Mouse (Mus musculus) forebrain, embryonic 11.5 days (tissue): ENCODE measurements around the gene Cox20. TPM values are rescaled to one million over a fixed set of nuclear protein-coding genes. Genes with fewer than 3 reads are reported as not detected.
"Not testable (repeated sequence)": the region's sequence is repeated elsewhere in the genome, so short reads cannot be mapped to it uniquely, and the experiment has no call there.

Experiments used
- ATAC-seq: fragments of 200-750 bp; cut with Nextera tagmentation; replicated peaks from 2 replicates; pipeline ENCODE4 v1.8.0; 2017; ENCODE audit warnings: moderate TSS enrichment; ENCODE audit not compliant: low FRiP score
- DNase-seq: peaks from one replicate; pipeline ENCODE4 v3.0.0-alpha.2; 2017; ENCODE audit warnings: low spot score
- H3K27ac ChIP-seq: fragments of 300-500 bp; sonication (generic); 2 replicates; pipeline ENCODE4 v1.5.1; 2014; ENCODE audit warnings: low read depth, low read length
- H3K27me3 ChIP-seq: fragments of 300-500 bp; sonication (generic); 2 replicates; pipeline ENCODE4 v1.6.1; 2014; ENCODE audit warnings: mild to moderate bottlenecking, low read length, mixed read lengths; ENCODE audit not compliant: control insufficient read depth, insufficient read depth
- H3K36me3 ChIP-seq: fragments of 300-500 bp; sonication (generic); 2 replicates; pipeline ENCODE4 v1.6.1; 2014; ENCODE audit warnings: mild to moderate bottlenecking, low read length, moderate library complexity, mixed read lengths; ENCODE audit not compliant: control insufficient read depth, insufficient read depth
- H3K4me1 ChIP-seq: fragments of 300-500 bp; sonication (generic); replicated peaks from 2 replicates; pipeline ENCODE4 v1.6.1; 2014; ENCODE audit warnings: low read length, mixed read lengths; ENCODE audit not compliant: control insufficient read depth, insufficient read depth
- H3K4me2 ChIP-seq: fragments of 300-500 bp; sonication (generic); 2 replicates; pipeline ENCODE4 v1.6.1; 2014; ENCODE audit warnings: low read depth, mild to moderate bottlenecking, low read length, moderate library complexity, mixed read lengths; ENCODE audit not compliant: severe bottlenecking
- H3K4me3 ChIP-seq: fragments of 300-500 bp; sonication (generic); 2 replicates; pipeline ENCODE4 v1.5.1; 2014; ENCODE audit warnings: low read depth, low read length
- H3K9ac ChIP-seq: fragments of 300-500 bp; sonication (generic); 2 replicates; pipeline ENCODE4 v1.6.1; 2014; ENCODE audit warnings: low read length
- H3K9me3 ChIP-seq: fragments of 300-500 bp; sonication (generic); 2 replicates; pipeline ENCODE4 v1.6.1; 2016; ENCODE audit warnings: low read length, mixed read lengths; ENCODE audit not compliant: control insufficient read depth
- WGBS: fragments of 180-500 bp; shearing (Covaris S2); extraction: QIAGEN DNeasy Blood & Tissue Kit; methylation state at CpG from one replicate; pipeline ENCODE4 v1.1.7; 2014; 5-methylcytosine and 5-hydroxymethylcytosine counted together
- polyA plus RNA-seq: library from polyadenylated mRNA; unstranded; fragments of >200 nt; fragmentation: Nextera tagmentation; extraction: Ambion mirVana; gene quantifications from 2 replicates; pipeline ENCODE4 v1.2.1, GENCODE M21; 2014

Cox20 gene
- polyA plus RNA-seq = 111 and 112 TPM in 2 replicates

GRCm38 (mm10) chr1:178318389-178319184 is at the start of gene Cox20:
Cox20 (plus strand) TSS chr1:178319130.
- Histone ChIP-seq H3K36me3 (peaks cover 8% of the 10 kb centered on the region; the same call in 1 of the 2 replicates), H3K4me3 (peak within 1 kb of the TSS; percentile 59), H3K9ac (peak within 1 kb of the TSS; percentile 98), H3K4me2 (peak within 1 kb of the TSS; percentile 66), H3K4me1 (peaks cover 13% of the 10 kb centered on the region), H3K27ac (peak within 1 kb of the TSS; percentile 99), H3K27me3 (no peaks in the 10 kb centered on the region), H3K9me3 (no peaks in the 10 kb centered on the region)
- peak; percentile 95 for ATAC-seq
- DNase-seq = peak; percentile 98
- WGBS = under 1% methylated on average over 80 of the region's 83 CpGs

- ATAC-seq (no peak), DNase-seq (no peak)
- H3K27ac ChIP-seq = no peak overlapping the region
- H3K4me3 ChIP-seq = no peak overlapping the region
- no peak overlapping the region for H3K9ac ChIP-seq
- H3K9me3 ChIP-seq = no peaks in the 10 kb centered on the region
- H3K36me3 ChIP-seq = no peaks in the 10 kb centered on the region
- H3K27me3 ChIP-seq = no peaks in the 10 kb centered on the region
- 89% methylated on average over 6 of the region's 6 CpGs for WGBS
- H3K4me1 ChIP-seq = no peaks in the 10 kb centered on the region
- H3K4me2 ChIP-seq = no peak overlapping the region
Measured at GRCm38 (mm10) chr1:178270635-178271034, 48.3 kb upstream of the Cox20 start.

DNA sequence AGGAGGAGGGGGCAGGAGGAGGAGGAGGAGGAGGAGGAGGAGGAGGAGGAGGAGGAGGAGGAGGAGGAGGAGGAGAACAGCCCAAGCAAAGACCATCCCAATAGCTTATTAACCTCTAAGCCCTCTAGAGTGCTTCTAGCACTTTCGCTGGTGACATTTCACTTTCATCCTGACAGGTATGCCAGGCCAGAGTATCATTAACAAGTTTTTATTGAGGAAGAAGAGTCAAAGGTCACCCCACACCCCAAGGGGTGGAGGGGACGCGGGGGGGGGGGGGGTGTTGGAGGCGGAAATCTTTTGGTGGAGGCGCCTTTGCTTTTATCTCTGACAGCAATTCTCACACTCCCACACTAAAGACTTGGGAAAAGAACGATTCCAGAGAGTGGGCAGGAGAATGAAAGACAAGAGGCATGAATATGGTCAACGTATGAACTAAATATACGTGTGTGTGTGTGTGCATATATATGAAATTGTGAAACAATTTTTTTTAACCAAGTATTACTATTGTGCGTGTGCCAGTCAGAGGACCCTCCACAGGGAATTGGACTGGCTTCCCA is 43.7 kb upstream of the Cox20 start:
- ATAC-seq (no peak), DNase-seq (no peak)
- Histone ChIP-seq H3K27ac (no peak overlapping the region), H3K9ac (no peak overlapping the region), H3K9me3 (no peaks in the 10 kb centered on the region), H3K36me3 (no peaks in the 10 kb centered on the region), H3K4me1 (0 out of 2 replicates have a peak, but pooled peaks cover 2% of the 10 kb centered on the region), H3K4me2 (peak overlapping the region; percentile 74; the same call in 1 of the 2 replicates), H3K27me3 (no peaks in the 10 kb centered on the region; the same call in 1 of the 2 replicates), H3K4me3 (peak overlapping the region; percentile 62; the same call in 1 of the 2 replicates)
- WGBS = 71% methylated on average over 9 of the region's 9 CpGs

GRCm38 (mm10) chr1:178275738-178276053 is 43.2 kb upstream of the Cox20 start:
- Histone ChIP-seq H3K9ac (peak overlapping the region; percentile 76), H3K4me1 (0 out of 2 replicates have a peak, but pooled peaks cover 2% of the 10 kb centered on the region), H3K36me3 (no peaks in the 10 kb centered on the region), H3K27ac (no peak overlapping the region), H3K27me3 (no peaks in the 10 kb centered on the region; the same call in 1 of the 2 replicates), H3K9me3 (no peaks in the 10 kb centered on the region), H3K4me2 (peak overlapping the region; percentile 74), H3K4me3 (peak overlapping the region; percentile 62)
- ATAC-seq (peak; percentile 51), DNase-seq (no peak)
- 8% methylated on average over 11 of the region's 11 CpGs for WGBS

DNA sequence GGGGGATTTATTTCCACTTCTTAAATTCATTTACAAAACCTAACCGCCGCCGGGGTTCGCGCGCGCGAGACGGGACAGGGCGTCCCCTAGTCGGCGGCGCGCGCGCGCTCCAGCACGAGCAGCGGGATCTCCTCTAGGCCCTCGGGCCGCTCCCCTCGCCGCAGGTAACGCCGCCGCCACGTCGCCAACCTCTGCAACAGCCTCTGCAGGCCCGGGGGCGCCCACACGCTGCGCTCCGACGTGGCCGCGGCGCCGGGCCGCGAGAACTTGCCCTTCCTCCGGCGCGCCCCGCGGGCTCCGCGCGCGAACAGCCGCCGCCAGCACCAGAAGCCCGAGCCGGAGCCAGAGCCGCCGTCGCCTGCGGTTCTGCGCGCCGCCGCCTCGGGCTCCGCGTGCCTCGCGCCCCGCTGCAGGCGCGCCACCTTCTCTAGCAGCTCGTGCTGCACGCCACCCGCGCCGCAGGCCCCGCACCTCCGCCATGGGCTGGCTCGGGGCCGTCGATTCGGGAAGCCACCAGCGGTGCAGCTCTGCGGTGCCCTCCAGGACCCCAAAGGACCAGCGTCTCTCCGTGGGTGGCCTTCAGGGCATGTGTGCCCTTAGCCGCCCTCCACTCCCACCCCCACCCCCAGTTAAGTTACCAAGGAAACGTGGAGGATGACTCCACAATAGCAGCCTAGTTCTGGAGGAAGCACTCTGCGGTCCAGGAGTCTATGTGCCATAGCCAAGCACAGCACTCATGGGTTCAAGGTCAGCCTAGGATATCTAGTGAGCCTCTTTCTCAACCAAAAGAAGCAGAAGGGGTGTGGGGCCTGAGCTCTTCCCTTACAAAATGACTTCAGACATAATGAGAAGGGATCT is 42.6 kb upstream of the Cox20 start:
- Histone ChIP-seq H3K36me3 (no peaks in the 10 kb centered on the region), H3K4me3 (peak overlapping the region; percentile 62), H3K4me2 (peak overlapping the region; percentile 74), H3K27me3 (no peaks in the 10 kb centered on the region; the same call in 1 of the 2 replicates), H3K9ac (peak overlapping the region; percentile 76), H3K27ac (no peak overlapping the region), H3K9me3 (no peaks in the 10 kb centered on the region), H3K4me1 (0 out of 2 replicates have a peak, but pooled peaks cover 2% of the 10 kb centered on the region)
- DNase-seq = peak; percentile 83
- ATAC-seq = peak; percentile 90
- under 1% methylated on average over 81 of the region's 87 CpGs for WGBS

DNA sequence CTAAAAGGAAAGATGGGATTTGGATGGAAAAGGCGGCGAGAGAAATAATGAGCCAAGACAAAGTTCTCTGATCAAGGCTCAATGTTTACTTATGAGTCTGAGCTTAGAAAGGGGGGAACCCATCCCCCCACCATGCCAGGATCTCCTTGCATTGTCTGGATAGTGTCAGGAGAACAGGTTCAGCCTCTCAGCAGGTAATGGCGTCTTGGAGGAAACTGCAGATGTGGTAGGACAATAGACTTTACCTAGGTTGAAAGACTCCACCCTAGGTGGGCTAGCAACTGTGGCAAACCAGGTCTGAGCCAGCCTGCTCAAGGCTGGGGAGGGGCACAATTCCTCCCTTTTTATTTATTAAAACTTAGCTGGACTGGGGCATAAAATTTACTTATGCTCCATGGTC is 35.6 kb upstream of the Cox20 start:
- not testable (repeated sequence) for H3K4me2 ChIP-seq, H3K27ac ChIP-seq, H3K36me3 ChIP-seq, DNase-seq, H3K4me1 ChIP-seq, H3K9ac ChIP-seq, H3K9me3 ChIP-seq, ATAC-seq, H3K27me3 ChIP-seq, H3K4me3 ChIP-seq
- WGBS = 79% methylated on average over 3 of the region's 3 CpGs

- Histone ChIP-seq H3K9me3 (no peaks in the 10 kb centered on the region), H3K4me2 (no peak overlapping the region), H3K9ac (no peak overlapping the region), H3K27ac (no peak overlapping the region), H3K4me1 (no peaks in the 10 kb centered on the region), H3K27me3 (no peaks in the 10 kb centered on the region), H3K4me3 (no peak overlapping the region), H3K36me3 (no peaks in the 10 kb centered on the region)
- ATAC-seq (no peak), DNase-seq (no peak)
- WGBS = 73% methylated on average over 2 of the region's 2 CpGs
Measured at GRCm38 (mm10) chr1:178283946-178284720, 34.8 kb upstream of the Cox20 start.
